Mouse (Mus musculus): ENCODE data around the gene Rab31. TPM values are rescaled to one million over a fixed set of nuclear protein-coding genes. Genes with fewer than 3 reads are reported as not detected.

Gene Rab31
- total RNA-seq, 2 experiments from 2014 or later = 49.8 to 52.1 TPM

DNA sequence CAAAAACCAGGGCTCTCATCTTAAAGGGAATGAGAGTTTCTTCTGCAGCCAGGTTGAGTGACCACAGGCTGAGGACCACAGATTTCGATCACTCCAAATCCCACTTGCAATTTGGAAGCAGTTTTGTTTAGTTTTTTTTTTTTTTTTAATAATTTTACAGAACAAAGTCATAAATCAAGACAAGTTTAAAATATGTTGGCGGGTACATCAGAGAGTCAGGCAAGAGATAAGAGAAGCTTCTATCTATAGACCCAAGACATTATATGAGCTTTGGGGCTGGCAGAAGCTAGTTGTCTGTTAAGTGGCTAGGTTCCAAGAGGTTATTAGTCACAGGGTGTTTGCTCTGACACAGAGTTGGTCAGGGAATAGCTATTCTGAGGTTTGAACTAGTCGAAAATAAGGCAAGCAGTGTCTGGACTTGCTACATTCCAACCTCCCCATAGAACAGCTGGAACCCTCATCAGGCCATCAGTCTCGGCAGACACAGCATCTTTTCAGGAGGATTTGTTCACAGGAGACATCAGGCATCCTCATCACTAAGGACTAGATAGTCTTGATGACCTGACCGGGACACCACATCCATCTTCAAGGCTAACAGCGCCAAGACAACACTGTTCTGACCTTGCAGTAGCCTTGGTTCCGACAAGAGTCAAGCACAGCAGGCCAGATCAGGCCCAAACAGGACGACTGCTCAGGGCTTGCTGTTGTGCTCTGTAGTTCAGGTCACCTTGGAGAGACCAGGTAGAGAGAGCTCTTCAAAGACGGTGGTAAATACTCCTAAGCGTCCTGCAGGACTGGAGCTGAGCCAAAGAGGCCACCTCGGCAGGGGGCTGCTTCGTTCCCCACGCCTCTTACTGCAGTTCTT lies 68.8 kb downstream of the Rab31 start:
- no peak for DNase-seq

DNA sequence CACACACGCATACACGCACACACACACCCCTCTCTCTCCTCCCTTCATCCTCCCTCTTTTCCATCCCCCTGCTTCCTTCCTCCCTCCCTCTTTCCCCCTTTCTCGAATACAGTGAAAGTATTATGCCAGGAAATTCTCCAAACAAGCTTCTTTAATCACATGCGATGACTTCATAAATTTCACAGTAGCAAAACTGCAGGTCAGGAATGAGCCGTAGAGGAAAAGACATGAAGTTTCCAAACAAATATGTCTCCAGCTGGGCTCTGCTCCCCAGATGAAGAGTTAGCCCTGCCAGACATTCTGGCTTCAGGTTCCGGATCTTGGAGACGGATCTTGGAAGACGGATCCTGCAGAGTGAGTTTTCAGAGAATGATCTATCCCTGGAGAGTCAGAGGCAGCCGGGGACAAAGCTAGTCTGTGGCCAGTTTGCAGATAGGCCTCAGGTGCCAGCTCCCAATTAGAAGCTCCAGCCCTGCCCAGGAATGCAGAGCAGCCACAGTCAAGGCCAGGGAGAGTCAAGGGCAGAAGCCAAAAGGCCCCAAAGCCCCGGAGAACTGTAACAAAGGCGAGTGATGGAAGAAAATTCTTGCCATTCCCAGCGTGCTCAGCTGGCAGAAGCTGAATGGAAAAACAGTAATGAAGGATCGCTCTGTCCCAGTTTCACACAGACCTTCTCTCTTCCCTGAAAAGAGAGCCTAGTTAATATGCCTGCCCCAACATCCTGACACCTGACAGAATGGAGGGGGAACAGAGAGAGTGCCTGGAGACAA lies 70.6 kb downstream of the Rab31 start:
- peak; percentile 61 to 71 for DNase-seq

DNA sequence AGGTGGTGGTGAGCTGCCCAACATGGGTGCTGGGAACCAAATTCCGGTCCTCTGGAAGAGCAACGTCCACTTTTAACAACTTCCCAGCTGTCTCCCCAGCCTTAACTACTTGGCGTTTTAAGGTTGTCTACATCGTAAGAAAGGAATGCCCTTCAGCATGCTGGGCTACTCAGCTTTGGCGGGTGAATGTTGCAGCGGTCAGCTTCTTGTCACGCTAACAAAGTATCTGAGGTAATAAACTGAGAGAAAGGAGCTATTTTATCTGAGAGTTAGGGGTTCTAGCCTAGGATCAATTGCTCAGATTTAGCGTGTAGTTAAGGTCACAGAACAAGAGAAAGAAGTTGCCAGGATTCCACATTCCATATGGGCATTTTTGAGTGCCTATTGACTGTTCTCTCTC lies 71.2 kb downstream of the Rab31 start:
- no peak for DNase-seq

DNA sequence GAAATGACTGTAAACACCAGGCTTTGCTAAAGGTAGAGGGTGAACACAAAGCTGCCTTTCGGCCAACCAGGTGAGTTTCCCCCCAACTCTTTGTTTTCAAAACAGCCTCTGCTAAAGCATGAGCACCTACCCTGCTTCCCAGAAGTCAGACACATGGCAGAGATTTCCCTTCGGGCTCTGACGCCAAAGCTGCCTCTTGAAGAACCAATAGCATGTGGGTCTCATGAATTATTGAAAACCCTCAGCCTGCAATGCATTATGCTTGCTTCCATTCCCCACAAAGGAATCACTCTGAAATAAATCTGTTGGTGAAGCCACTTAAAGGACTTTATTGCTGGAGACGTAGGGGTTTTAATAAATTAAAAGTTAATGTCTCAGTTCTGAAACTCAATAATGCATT lies 72.5 kb downstream of the Rab31 start:
- no peak for DNase-seq

DNA sequence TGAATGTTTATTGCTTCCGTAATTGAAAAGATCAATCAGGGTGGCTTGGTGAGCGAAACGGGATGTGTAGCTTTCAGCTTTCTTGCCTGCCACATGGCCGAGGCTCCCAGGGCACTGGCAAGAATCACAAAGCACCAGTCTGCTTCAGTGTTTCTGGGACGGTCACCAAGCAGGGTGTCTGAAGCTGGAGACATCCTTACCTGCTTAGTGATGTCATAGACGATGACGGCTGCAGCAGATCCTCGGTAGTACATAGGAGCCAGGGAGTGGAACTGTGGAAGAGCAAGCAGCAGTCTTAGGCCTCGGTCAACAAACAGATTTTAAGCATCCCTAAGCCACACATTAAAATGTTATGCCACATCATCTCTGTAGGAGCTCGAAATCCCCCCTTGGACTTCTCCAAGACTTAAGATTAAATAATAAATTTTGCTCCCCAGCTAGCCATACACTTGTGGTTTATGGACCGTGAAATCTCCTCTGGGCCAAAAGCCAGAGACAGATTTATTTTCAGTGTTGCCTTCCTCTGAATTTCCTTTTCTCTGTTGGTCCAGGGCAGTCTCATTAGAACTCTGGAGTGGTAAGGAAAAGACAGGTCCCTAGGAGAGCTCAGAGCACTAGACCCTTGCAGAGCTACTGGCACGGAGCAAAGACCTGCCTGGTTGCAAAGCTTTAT lies 74.6 kb downstream of the Rab31 start:
- DNase-seq = no peak

DNA sequence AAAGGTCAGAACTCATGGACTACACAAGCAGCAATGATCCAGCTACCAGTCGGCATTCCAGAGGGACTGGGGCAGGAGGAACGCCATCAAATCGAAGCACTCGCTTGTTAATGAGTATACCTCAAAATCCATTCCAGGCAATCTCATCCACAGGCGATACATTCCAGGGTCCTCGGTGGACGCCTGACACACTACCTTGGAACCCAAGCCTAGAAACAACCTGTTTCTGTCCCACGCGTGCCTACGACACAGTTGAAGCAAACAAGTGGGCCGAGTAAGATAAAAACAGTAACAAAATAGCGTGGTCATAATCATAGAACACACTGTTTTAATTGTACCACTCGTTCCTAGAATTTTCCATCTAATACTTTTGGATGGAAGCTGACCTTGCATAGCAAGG lies 75.6 kb downstream of the Rab31 start:
- no peak for DNase-seq

DNA sequence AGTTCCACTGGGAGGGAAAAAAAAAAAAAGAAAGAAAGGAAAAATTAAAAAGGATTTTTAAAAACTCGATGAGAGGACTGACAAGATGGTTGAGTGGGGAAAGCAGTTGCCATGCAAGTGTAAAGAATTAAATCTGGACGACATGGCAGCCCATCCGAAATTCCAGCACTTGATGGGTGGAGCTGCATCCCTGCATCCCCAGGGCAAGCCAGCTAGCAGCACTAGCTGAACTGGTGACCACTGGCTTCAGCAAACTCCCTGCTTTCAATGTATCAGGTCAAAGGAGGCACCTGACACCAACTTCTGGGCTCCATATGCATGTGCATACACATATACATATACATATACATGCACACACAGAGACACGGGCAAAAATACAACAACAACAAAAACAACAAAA lies 80.3 kb downstream of the Rab31 start:
- no peak for DNase-seq

DNA sequence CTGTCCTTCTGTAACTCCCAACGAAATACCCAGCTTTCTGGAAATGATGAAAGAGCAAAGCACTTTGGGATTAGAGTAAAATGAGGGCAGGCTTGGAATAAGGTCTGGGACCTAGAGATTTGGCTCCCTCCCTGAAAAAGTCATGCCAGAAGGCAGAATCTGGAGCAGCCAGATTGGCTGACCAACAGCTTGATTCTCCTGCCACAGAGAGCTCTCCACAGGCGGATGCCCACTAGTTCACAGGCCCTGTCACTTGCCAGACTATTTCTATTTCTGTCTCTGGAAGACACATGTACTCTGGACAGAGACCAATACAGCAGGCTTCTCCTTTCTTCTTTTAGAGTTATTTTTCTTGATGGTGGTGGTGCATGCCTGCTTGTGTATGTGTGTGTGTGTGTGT lies 88.8 kb downstream of the Rab31 start:
- no peak for DNase-seq

DNA sequence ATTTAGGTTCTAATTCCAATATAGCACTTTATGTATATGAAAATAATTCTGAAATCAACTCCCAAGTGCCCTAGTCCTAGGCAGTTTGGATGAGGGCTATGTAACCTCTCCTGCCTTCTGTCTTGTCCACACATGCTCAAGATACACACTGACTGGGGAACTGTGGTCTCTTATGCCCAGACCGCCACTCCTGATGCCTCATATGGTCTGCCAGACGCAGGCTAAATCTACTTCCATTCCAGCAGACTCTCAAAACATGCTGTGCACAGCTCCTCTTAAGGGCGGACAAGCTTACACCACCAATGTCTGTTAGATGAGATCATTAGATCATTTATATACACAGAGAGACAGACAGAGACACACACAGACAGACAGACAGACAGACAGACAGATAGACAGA lies 89.2 kb downstream of the Rab31 start:
- DNase-seq = no peak

DNA sequence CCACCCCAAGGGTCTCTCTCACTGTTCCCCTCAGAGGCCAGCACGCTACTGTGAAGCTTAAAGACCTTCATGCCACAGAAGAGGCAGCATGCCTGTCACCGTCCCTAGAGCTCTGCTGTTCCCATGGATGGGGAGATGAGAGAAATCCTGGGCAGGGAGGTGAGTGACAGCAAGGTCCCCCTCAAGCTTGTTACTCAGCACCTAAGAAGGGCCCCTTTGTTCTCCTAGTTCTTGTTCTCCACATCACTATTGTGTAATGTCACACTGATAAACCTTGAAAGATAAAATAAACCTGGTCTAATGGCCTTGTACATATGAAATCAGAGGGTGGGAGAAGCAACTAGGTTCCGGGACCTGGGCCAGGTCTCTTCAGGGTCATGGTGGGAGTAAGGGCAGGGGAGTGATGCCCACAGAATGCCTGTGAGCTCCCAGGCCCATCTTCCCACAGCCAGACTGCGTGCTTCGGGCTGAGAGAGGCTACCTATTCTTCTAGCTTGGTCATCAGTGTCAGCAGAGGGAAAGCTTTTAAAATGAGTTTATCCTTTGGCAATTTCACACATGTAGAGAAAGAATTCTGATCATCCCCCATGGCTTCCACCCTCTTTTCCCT lies 90.4 kb downstream of the Rab31 start:
- DNase-seq = no peak

DNA sequence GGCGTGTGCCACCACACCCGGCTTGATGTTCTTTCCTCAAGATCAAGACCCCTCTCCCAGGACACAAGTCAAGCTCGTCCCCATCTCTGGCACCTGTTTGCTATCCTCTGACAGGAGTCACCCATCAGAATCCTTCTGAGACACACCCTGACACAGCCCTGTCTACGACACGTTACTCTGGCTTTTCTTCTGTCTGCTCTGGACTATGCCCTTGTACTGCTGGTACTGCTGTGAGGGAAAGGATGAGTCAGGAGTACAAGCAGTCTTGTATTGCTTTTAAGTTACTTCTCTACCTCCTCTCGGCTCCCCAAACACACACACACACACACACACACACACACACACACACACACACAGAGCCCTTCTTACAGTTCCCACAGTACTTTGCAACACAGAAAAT lies 91.0 kb downstream of the Rab31 start:
- DNase-seq = no peak

DNA sequence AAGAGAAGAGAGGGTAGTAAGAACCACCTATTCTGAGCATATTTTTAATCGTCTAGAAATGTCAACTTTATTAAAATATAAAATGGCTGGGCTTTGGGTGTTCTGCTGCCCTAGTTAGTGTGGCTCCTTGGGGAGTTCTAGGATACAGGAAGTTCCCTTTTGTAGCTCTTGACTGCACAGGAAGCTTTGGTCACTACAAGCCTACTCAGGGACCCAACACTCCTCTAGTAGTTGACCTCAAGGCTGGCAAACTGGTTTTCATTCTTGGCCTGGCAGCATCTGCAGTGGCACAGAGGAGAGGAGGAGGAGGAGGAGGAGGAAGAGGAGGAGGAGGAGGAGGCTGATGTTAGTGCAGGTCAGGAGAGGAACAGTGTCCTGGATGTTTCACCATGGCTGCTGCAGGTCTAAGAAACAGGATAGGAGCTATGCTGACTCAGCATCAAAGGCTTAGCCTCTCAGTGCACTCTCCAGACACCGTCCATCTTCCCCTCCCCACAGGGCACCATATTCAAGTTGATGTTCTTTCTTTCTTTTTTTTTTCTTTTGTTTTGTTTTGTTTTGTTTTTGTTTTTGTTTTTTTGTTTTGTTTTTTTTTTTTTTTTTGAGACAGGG lies 91.6 kb downstream of the Rab31 start:
- no peak for DNase-seq

DNA sequence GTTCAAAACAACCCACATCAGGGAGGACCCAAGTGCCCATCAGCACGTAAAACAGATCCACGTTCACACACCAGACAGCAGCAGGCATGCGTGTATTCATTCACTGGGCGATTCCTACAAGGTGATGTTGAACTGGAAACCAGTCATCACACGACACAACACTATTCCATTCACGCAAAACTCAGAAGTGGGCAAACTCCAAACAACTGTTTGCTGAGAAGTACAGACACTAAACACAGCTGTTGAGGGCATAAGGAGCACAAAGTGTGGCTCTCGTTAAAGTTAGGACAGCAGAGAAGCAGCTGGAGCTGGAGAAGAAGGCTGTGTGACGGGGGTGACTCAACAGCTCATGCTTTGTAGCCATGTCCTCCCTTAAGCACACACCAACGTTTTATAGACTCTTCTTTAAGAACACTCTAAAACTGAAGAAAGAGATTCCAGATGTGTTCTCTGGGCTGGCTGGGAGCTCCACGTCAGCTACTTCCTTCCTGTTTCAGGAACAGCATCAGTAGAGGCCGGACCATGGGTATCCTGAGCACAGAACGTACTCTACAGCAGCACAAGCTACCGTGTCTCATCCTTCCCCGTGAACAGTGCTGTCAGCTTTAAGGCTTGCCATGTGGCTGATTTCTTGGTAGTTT lies 92.6 kb downstream of the Rab31 start:
- no peak for DNase-seq

DNA sequence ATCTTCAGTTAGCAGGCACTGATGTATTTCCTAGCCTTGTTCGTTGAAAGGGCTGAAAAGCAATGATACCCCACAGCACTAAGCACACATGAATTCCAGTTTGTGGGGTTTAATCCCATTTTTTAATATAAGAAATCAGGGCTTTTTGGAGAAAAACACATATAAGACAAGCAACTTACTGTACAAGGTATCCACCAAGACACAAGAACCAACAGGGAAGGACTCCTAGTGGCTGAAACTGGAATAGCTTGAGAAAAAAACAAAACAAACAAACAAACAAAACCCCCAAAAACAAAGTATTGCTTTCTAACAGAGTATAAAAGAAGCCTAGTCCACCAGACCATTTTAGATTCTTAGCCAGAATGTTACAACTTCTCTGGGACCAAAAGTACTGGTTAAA lies 94.8 kb downstream of the Rab31 start:
- no peak for DNase-seq

DNA sequence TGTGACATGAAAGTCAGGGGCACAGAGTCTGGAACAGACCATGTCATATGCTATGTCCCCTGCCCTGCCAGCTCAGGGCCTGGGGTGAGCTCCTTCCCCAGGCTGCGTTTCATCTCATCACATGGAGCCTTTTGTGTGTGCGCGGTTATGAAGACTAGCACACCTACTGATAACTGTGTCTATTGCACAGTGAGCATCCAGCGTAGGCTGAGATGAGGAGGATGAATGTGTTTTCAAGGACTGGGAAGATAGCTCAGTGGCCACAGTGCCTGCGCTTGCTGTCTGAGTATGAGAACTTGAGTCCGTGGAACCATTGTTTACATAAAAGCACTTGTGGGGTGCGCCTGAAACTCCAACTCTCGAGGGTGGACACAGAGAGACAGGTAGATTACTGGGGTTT lies 96.0 kb downstream of the Rab31 start:
- no peak for DNase-seq

DNA sequence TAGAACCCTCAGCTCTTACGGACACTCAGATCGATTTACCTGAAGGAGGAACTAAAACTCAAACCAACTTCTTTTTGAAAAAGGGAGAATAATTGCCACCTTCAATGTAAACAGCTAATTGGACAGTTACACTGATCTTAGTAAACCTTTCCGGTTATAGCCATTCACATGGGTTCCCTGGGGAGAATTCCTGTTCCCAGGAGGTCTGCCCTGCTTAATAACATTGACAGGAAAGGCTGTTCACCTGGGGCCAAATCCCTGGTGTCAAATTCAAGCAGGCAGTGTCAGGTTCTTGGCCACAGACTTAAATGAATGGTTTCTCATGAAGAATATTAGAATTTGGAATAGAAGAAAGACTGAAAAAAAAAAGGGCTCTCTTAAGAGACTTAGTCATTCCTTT lies 96.6 kb downstream of the Rab31 start:
- DNase-seq = no peak

DNA sequence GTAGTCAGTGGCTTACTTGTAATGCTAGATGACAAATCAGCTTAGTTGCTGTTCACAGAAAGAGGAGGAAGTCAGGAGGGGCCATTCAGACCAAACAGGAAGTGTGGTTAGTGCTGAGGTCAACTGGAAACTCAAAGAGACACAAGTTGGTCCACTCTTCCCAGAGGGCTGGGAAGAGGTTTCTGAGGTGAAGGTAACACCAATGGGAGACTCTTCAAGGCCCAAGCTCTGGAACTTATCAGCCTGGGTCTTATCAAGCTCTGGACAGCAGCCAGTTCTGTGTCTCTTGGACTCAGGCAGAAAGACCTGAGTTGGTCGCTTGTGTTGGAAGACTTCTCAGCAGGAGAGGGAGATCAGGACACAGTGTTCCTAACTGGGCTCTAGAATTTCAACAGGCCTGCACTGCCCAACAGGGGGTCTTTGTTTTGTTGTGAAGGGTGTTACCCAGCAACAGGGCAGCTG lies 97.8 kb downstream of the Rab31 start:
- DNase-seq = no peak

DNA sequence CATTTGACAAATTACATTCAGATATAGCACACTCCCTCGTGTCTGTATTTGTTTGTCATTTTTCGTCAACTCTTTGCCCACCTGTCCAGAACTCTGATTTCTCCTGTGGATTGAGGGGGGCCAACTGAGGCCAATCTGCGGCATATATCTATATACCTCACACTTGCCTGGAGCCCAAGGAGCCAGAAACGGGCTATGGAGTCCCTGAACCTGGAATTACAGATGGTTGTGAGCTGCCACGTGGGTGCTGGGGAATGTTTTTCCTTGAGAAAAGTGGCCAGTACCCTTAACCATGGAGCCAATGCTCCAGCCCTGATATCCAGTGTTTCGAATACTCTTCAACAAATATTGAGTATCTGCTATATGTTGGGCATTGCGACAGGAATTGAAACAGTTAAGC lies 99.6 kb downstream of the Rab31 start:
- DNase-seq = no peak

DNA sequence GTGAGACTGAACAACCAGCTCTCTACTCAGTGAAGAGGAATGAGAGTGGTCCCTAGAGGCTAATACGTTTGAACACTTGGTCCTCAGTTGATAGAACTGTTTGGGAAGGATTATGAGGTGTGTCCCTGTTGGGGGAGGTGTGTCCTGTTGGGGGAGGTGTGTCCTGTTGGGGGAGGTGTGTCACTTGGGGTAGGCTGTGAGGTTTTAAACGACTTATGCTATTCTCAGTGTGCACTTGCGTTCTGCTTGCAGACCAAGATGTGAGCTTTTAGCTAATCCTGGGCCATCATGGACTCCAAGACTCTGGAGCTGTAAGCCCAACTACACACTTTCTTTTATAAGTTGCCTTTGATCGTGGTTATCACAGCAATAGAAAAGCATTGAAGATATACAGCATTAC lies 103.5 kb downstream of the Rab31 start:
- no peak for DNase-seq

DNA sequence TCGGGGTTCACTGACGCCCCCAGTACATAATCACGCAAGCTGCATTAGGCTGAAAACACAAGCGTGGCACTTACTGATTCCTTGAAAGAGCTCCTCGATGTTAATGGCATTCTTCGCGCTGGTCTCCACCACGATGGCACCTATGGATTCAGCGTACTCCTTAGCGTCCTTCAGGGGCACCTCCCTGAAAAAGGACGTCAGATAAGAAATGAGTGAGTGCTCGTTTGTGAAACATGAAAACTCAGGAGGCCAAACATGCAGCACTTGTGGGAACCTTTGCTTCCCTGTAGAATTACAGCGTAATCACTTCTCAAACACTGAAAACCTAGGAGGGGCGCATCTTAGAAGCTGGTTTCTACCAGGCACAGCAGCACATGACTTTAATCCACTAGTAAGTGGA lies 104.8 kb downstream of the Rab31 start:
- no peak for DNase-seq

DNA sequence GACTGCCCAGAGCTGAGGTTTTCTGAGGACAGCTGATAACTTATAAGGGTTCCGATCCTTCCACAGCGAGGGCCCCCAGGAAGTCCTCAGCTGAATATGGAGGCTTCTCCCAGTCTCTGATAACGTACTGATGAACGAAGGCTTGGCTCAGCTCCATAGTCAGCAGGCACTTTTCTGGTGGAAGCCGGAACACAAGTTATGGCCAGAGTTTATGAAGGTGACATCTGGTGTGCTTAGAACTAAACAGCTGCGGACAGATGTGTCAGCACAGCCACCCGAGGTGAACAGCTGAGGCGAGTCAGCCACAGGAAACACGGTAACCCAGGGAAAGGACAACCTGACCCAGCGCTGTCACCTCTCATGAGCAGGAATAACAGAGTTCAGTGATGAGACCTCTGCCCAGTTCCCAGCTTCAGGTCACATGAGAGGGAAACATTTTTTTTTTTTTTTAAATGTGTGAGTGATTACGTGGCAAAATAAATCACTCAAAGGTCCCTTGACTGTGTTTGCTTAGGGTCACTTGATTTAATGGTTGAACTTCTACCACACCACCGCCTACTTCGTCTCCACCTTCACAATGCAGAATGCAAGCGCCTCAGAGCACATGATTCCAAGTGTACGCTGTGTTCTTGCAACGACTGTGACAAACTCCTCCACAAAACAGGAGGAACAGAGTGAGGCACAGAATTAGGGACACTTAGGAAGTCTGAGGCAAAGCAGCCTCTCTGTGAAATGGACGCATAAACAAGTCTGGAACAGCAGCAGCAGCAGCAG lies 106.0 kb downstream of the Rab31 start:
- DNase-seq = no peak

Data from layer of hippocampus, postnatal 36 days (tissue).